Mouse (Mus musculus) brain, embryonic 14.5 days (tissue): ENCODE measurements at regions not wholly inside any gene's neighbourhood (a gene's known extent, or its start where the extent isn't known, plus 50 kb on each side); places are given as distances from the start of the nearest gene placed in this dataset.

Experiments used
- CTCF ChIP-seq: fragments of 200-500 bp; IDR thresholded peaks from 2 replicates; pipeline ENCODE4 v1.5.1; 2012; ENCODE audit warnings: inconsistent platforms, mild to moderate bottlenecking, moderate library complexity, borderline replicate concordance; ENCODE audit not compliant: insufficient read depth, insufficient read length; ENCODE audit errors: extremely low read depth
- POLR2A ChIP-seq: fragments of 200-500 bp; IDR thresholded peaks from 2 replicates; pipeline ENCODE4 v1.6.1; 2012; ENCODE audit warnings: mild to moderate bottlenecking, inconsistent platforms, borderline replicate concordance; ENCODE audit not compliant: poor library complexity, insufficient read depth, insufficient read length, severe bottlenecking; ENCODE audit errors: extremely low read depth

GRCm38 (mm10) chr5:119373774-119374700, 296.4 kb upstream of the Tbx3 start:
- TF ChIP-seq POLR2A (no peak), CTCF (no peak)
